Mouse (Mus musculus): ENCODE measurements around the gene Pirt.
A peak's percentile ranks its signal among the peaks of the same experiment; 100 is the strongest.

Pirt gene

DNA sequence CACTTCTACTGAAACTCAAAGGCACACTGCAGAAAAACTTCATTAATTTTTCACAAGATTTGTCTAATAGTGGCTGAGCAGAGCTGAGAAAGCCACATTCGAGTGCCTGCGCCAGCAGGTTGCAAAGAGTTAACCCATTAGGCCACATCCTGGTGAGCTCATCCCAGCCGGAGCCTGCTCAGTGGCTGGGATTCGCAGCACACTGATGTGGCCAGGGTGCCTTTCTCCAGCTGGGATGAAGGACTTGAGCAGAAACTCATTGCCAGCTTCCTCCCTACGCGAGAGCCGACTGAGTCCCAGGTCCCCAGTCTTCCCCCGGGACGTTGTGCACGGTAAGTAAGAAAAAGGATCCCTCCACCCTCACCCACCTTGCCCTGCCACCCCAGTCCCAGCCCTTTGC is at the start of gene Pirt:
Gene Pirt (plus strand): TSS at position 171 of the 400 bp plus-strand sequence.
- DNase-seq (ENCODE audit: low spot score in 2 of 2), result no peak

DNA sequence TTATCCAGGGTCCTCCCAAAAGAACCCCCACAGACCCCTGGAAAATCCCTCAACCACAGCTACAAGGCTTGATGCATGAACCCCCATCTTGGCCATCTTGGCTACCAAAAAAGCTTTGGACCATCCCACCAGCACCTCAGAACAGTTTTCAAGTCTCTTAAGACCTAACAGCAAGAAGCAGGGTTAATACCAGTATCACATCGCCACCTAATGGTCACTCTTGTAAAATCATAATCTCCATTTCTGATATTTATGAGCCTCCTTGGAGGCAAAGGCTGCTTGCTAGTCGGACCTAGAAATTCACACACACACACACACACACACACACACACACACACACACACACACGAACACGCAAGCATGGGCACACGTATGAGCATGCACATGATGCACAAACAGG is 40.1 kb upstream of the Pirt start:
- DNase-seq (ENCODE audit: low spot score in 2 of 2), result no peak

- no peak for DNase-seq (ENCODE audit: low spot score in 2 of 2)
Measured at GRCm38 (mm10) chr11:66872773-66873470, 38.9 kb upstream of the Pirt start.

GRCm38 (mm10) chr11:66881291-66881690 is 30.5 kb upstream of the Pirt start:
- no peak for DNase-seq (ENCODE audit: low spot score in 2 of 2)

DNA sequence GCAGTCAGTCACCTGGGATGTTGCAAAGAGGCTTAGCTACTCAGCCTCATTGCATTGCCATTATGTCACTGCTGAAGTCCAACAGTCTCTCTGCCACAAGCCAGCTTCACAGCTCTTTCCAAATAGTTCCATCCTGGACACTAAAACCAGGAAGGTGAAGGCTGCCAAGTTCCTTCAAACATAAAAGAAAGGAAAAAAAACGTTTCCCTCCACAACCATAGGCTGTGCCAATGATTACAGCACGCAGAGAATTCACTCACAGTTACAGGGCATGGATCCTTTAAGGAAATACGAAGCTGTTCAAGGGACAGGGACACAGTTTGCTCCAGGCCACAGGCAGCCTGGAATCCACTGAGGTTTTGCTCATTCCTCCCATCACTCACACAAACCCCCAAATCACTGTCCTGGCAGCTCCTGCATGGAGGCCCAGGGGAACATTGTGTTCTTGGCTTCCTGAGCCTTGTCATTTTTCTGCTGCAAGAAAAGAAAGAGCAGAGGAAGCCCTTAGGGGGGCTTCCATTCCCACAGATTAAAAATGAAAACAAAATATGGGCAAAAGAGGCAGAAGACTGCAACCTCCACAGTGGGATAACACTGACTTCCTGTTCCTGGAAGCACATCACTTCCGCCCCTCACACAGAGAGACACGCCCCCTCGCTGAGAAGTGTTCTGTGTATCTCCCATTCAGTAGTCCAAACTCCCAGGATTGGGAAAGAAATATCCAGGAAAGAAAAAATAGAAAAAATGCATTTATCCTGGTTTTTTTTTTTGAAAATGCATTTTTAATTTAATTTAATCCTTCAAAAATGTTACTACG is 29.3 kb upstream of the Pirt start:
- DNase-seq (ENCODE audit: low spot score in 2 of 2), result no peak

- DNase-seq (ENCODE audit: low spot score in 2 of 2), result no peak
Measured at GRCm38 (mm10) chr11:66892536-66892935, 19.2 kb upstream of the Pirt start.

GRCm38 (mm10) chr11:66898747-66899146 is 13.0 kb upstream of the Pirt start:
- DNase-seq (ENCODE audit: low spot score in 2 of 2), result no peak

- DNase-seq (ENCODE audit: low spot score in 2 of 2), result peak; percentile 27 to 77
Measured at GRCm38 (mm10) chr11:66899426-66899825, 12.4 kb upstream of the Pirt start.

DNA sequence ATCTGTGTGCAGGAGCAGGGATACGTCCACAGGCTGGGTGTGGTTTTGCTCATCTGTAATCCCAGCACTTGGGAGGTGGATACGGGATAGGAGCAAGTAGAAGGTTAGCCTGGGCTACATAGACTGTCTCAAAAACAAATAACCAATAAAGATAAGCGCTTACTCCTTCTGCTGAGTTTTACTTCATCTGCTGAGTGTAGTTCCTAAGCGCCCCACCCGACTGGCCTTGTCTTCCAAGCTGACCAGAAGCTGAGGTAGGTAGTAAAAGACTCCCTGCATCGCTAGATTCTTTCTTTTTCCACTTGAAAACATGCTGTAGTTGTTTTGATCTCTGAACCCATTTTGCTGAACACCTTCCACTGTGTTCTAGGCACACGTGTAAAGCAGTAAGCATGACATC is 9.0 kb upstream of the Pirt start:
- no peak for DNase-seq (ENCODE audit: low spot score in 2 of 2)

DNA sequence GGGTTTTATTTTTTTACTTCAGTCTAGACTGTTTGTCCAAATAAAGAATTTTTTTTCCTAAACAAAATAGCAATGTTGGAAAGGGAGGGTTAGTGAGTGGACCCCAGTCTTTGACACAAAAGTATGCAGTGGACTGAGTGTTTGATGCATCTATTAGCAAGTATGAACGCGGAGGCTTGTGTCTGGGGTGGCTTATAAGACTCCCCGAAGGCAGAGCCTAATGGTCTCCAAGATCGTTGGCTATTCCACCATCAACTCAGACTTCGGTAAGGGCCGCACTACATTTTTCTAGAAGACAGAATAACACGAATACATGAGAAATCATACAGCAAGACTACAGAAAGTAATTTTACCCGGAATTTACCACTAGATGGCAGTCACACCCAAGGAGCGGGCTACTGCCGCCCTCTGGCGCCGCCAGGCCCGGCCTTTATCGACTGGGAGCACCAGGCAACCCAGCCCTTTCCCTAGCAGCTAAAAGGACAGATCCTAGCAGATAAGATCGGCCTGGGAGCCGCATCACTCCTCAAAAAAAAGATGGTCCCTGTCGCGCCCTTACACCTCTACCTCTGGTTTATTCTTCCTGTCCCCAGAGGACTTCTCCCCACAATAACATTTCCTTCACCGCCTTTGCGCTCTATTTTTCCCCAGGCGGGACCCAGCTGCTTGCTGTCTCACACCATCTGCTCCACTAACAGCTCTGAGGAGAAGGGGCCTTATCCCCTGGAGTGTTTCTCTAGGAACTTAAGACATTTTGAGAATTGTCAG is 6.0 kb upstream of the Pirt start:
- DNase-seq (ENCODE audit: low spot score in 2 of 2), result peak; percentile 69 to 82

DNA sequence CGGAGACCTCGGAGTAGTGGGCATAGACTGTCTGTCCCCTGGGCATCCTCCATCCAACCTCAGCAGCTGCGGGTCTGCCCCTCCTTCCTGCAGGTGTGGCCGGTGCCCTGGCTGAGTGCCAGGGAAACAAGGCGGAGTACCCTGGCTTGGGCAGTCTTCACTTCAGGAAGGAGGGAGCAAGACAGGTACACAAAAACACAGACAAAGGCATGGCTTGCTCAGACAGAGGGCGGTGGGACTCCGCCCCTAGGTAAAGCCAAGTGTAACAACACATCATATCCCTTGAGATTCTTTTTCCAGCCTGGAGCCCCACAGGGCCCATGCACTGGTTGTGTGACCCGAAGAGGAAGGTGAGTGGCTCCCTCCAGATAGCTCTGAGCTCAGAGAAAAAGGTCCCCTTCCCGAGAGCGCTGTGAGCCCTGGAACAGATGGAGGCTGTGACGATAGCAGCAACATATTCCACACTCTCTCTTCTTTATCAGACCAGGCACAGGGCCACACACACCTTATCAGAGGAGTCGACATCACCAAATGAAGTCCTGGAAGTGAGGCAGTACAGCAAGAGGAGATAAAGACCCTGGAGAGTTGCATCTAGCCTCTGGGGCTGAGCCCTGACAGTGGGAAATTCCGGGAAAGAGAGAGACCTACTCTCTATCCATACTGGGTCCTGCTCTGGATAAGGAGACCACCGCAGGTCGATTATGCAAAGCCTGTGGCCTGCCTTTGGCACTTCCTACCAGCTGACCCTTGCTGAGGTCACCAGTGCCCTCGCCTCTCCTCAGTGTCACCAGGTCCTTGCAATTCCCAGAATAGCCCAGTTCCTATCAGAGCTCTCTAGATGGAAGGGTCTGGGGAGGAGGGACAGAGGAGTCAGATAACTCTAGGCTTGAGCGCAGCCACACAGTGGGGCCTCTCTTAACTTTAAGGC is 1.0 kb downstream of the Pirt start:
- peak; percentile 44 to 65 for DNase-seq (ENCODE audit: low spot score in 2 of 2)

GRCm38 (mm10) chr11:66914249-66914648 is 2.5 kb downstream of the Pirt start:
- peak; percentile 26 to 68 for DNase-seq (ENCODE audit: low spot score in 2 of 2)

GRCm38 (mm10) chr11:66920012-66920411 is 8.2 kb downstream of the Pirt start:
- DNase-seq (ENCODE audit: low spot score in 2 of 2), result no peak

DNA sequence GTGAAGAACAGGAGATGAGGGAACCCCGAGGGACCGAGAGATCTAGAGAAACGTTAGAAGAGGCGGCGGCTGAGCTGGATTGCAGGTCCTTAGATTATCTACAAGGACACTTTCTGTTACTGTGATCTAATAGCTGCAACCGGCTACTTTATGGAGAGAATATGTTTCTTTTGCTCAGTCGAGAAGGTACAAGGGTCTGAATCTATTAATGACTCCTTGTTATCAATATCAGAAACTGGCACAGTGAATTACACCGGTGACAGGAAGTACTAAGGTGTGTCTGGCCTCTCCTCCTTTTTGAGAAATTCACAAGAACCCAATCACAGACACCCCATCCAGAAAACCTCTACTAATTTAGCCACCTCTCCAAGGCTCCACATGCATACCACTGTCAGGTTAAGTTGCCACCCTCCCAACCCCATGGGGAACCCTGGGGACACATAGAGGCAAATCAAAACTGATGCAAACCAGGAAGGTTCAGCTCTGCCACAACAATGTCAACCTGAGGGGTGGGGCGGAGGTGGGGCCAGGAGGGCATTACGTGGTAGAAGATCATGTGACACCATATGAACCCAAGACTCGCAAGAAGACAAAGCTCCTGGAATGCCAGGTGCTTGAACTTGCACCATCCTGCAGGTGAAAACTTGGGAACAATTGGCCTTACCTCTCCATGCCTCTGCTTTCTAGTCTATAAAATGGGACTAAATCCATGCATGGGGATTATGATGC is 12.5 kb downstream of the Pirt start:
- DNase-seq (ENCODE audit: low spot score in 2 of 2), result no peak

DNA sequence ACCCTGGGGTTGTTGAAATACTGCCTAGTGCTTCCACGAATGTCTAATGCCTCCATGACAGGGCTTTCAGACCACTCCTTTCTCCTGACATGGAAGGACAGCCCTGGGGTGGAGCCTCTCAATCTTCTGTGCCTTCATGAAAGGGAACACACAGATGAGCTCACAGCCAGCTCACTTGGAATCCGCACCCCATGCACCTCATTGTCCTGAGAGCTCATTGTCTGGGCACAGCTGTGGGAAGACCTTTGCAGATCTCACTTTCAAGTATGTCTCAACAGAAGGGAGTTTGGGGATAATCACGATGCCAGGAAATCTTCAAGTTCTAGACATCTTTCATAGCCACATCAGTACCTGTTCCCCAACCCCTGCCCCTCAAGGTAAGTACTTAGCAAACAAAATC is 16.5 kb downstream of the Pirt start:
- no peak for DNase-seq (ENCODE audit: low spot score in 2 of 2)

DNA sequence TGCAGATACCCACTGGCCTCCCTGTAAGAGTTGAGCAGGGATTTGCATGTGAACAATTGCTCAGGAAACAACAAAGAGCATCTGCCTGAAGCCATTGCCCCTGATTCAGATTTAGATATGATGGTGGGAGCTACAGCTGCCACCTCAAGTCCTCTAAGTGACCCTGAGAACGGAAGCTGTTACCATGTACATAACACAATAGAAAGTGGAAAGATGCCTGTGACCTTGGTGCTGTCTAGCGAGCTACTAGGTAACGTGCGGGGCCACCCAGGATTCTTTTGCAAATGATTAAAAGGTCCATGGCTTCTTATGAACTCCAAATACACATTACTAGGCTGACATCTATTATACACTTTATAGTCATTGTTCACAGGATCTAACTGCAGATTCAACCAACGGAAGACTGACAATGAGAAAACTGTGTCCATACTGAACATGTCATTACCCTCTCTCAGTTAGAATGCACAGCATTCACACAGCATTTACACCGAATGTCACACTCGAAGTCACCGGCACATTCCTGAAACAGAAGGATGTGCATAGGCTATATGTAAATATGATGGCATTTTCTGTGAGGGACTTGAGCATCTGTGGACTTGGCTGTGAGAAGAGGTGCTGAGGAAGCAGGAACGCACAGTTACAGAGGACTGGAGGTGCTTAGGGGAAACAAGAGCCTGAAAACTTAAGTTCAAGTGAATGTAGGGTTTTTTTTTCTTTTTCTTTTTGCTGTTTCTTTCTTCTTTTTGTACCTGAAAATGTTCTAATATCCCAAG is 21.2 kb downstream of the Pirt start:
- no peak for DNase-seq (ENCODE audit: low spot score in 2 of 2)

DNA sequence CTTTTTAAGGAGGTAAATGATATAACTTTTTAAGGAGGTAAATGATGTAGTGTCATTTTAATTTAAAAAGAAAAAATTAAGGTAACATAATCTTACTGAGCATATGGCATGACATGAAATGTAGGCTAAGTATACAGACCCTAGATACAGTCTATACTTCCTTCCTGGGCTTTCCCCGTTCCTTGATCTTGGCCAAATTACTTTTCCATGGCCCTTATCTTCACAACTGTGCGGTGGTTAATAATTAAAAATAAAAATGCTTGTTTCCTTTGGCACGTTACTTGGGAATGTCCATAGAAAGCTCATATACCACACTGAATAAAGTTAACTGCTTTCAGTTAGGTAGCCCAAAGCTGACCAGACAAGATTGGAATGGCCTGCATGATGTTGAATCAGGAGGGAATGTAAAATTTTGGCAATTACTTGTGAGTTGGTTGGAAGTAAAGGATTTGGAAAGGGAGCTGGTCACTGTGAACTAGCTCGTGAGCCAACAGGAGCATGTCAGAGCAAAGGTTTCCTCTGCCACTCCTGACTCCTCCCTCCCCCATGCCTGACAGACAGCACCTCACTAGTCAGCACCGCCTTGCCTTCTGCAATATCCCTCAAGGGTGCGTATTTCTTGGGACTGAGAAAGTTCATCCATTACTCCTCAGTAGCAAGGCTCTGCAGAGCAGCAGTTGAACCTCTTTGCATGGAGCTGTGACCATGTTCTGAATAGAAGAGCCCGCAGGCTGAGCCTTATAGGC is 22.8 kb downstream of the Pirt start:
- peak in 1 of 2 experiments; percentile 25 for DNase-seq (ENCODE audit: low spot score in 2 of 2)

- DNase-seq (ENCODE audit: low spot score in 2 of 2), result no peak
Measured at GRCm38 (mm10) chr11:66942011-66942410, 30.2 kb downstream of the Pirt start.

DNA sequence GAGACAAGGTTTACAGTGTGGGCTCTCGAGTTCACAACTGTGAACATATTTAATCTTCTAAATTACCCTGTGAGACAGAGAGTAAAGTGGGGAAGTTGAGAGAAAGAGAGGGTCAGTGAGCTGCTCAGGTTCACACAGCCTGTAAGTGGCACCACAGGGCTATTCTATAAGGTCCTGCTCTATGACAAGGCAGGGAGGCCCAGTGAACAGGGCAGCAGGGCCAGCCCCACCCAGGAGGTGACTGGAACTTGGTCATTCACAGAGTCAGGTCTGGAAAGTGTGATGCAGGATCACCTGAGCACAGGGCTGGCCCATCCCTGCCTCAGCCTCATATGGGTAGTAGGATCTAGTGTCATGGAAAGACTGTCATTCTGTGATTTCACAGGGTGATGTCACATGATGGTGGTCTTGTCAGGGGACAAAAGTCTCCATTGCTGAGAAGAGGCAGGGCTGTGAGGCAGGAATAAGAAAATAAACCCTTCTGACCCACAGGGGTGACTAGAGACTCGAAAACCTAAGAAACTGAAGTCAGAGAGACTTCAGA is 33.5 kb downstream of the Pirt start:
- no peak for DNase-seq (ENCODE audit: low spot score in 2 of 2)

Measured in spleen, postnatal 4 days (tissue).